Mouse (Mus musculus): Measurements from ENCODE around the gene Pi4k2a.

The Pi4k2a gene

GRCm38 (mm10) chr19:42135070-42135469 is 44.8 kb downstream of the Pi4k2a start:
- DNase-seq (ENCODE audit: low read depth, low spot score): no peak

- DNase-seq (ENCODE audit: low read depth, low spot score): peak; percentile 93
These were observed 45.9 kb downstream of the Pi4k2a start for GRCm38 (mm10) chr19:42136126-42136525.

- DNase-seq (ENCODE audit: low read depth, low spot score): no peak
These were observed 47.0 kb downstream of the Pi4k2a start for GRCm38 (mm10) chr19:42137167-42137672.

GRCm38 (mm10) chr19:42138517-42139285 is 48.4 kb downstream of the Pi4k2a start:
- no peak for DNase-seq (ENCODE audit: low read depth, low spot score)

GRCm38 (mm10) chr19:42139724-42140517 is 49.7 kb downstream of the Pi4k2a start:
- DNase-seq (ENCODE audit: low read depth, low spot score): no peak

GRCm38 (mm10) chr19:42141998-42142397 is 51.7 kb downstream of the Pi4k2a start:
- DNase-seq (ENCODE audit: low read depth, low spot score): peak; percentile 91

GRCm38 (mm10) chr19:42142757-42143156 is 52.5 kb downstream of the Pi4k2a start:
- DNase-seq (ENCODE audit: low read depth, low spot score): peak; percentile 70

- DNase-seq (ENCODE audit: low read depth, low spot score): no peak
These were observed 53.8 kb downstream of the Pi4k2a start for GRCm38 (mm10) chr19:42144067-42144466.

GRCm38 (mm10) chr19:42144541-42145167 is 54.4 kb downstream of the Pi4k2a start:
- DNase-seq (ENCODE audit: low read depth, low spot score): peak; percentile 91

- no peak for DNase-seq (ENCODE audit: low read depth, low spot score)
These were observed 54.9 kb downstream of the Pi4k2a start for GRCm38 (mm10) chr19:42145210-42145609.

- DNase-seq (ENCODE audit: low read depth, low spot score): no peak
These were observed 55.5 kb downstream of the Pi4k2a start for GRCm38 (mm10) chr19:42145731-42146130.

- DNase-seq (ENCODE audit: low read depth, low spot score): no peak
These were observed 56.2 kb downstream of the Pi4k2a start for GRCm38 (mm10) chr19:42146276-42147010.

GRCm38 (mm10) chr19:42147170-42147768 is 57.0 kb downstream of the Pi4k2a start, which contains the start of gene Marveld1:
TSS of gene Marveld1 (plus strand) at chr19:42147400.
- DNase-seq (ENCODE audit: low read depth, low spot score): peak; percentile 71

- peak; percentile 66 for DNase-seq (ENCODE audit: low read depth, low spot score)
These were observed 57.7 kb downstream of the Pi4k2a start for GRCm38 (mm10) chr19:42147769-42148568.

- DNase-seq (ENCODE audit: low read depth, low spot score): peak; percentile 46
These were observed 58.2 kb downstream of the Pi4k2a start for GRCm38 (mm10) chr19:42148569-42148860.

GRCm38 (mm10) chr19:42151990-42152389 is 61.7 kb downstream of the Pi4k2a start:
- DNase-seq (ENCODE audit: low read depth, low spot score): peak; percentile 92

GRCm38 (mm10) chr19:42157493-42158237 is 67.4 kb downstream of the Pi4k2a start:
- no peak for DNase-seq (ENCODE audit: low read depth, low spot score)

- DNase-seq (ENCODE audit: low read depth, low spot score): no peak
These were observed 68.2 kb downstream of the Pi4k2a start for GRCm38 (mm10) chr19:42158246-42159017.

GRCm38 (mm10) chr19:42163764-42164163 is 73.5 kb downstream of the Pi4k2a start, which contains the start of gene Zfyve27:
TSS of gene Zfyve27 (plus strand) at chr19:42163951.
- DNase-seq (ENCODE audit: low read depth, low spot score): no peak
